Mouse (Mus musculus) gastrocnemius, postnatal 10 days (tissue): ENCODE results near the gene Dhx30. TPM values are rescaled to one million over a fixed set of nuclear protein-coding genes. Genes with fewer than 3 reads are reported as not detected.

Experiments
- DNase-seq: peaks from one replicate; pipeline ENCODE4 v3.0.0; 2021; ENCODE audit warnings: mixed read lengths
- total RNA-seq, 2 experiments: library from RNA; stranded (reverse); gene quantifications; 2 replicates each; pipeline ENCODE4 v1.2.3; 2021

Gene Dhx30
- total RNA-seq, 2 experiments from 2014 or later, result 43.3 to 45.5 TPM

DNA sequence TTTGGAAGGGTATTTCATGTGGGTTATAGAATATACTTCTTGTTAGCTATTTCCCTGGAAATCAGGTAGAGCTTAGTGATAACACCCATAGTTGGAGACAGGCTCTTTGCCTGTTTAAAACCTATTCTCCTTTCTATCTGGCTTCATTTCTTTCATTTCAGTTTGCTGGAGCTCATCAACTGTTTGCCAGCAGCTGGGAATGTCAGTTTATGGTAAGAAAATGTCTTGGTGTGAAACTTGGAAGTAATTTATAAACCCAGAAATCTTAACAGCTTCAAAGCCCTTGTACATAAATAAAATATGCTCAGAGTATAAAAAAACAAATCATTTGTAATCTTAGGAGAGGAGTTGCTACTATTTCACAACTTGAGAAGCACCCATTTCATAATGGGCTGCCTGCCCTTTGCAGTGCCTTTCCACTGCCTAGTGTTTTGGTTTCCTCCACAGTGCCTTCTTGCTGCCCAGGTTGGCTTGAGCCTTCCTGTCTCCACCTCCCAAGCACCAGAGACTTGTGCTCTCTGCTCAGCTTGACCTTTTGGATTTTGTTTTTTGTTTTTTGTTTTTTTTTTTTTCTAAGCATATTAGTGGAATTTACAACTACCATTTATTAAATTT, 71.8 kb downstream of the Dhx30 start:
- DNase-seq, result no peak

- no peak for DNase-seq
Measured at GRCm38 (mm10) chr9:110044373-110044772, 73.3 kb downstream of the Dhx30 start.

GRCm38 (mm10) chr9:110038485-110038884, 79.1 kb downstream of the Dhx30 start:
- DNase-seq, result no peak

DNA sequence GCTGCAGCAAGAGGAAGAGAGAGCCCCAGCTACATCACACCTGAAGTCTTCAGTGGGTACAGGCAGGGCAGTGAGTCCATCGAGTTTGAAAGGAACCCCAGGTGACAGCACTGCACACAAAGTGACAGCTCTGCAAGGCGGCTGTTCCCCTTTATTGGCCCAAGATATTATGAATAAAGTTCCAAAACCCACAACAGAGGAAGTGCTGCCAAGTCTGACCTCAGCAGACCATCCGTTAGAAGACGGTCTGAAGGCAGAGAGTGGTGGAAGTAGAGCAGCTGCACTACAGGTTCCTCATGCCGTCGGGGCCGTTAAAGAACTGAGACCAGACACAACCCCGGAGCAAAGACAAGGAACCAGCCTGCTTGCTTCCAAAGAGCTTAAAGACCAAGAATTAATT, 79.7 kb downstream of the Dhx30 start:
- DNase-seq, result no peak

DNA sequence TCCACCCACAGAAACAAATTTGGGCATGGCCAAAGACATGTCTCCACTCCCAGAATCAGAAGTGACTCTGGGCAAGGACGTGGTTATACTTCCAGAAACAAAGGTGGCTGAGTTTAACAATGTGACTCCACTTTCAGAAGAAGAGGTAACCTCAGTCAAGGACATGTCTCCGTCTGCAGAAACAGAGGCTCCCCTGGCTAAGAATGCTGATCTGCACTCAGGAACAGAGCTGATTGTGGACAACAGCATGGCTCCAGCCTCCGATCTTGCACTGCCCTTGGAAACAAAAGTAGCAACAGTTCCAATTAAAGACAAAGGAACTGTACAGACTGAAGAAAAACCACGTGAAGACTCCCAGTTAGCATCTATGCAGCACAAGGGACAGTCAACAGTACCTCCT, 82.5 kb downstream of the Dhx30 start:
- no peak for DNase-seq

Other genes with a start within 250 kb of the Dhx30 start
- 1 to 10 TPM; 6.2 to 9.2 TPM for gene Cdc25a, start 242.3 kb downstream of the Dhx30 start, total RNA-seq
- gene Map4, start 186.4 kb downstream of the Dhx30 start, total RNA-seq, result 100 to 1,000 TPM; 466 to 507 TPM
- 10 to 100 TPM; 34.5 to 41.9 TPM for gene Smarcc1, start 122 bp downstream of the Dhx30 start, total RNA-seq
- 1 to 10 TPM; 1.3 TPM for gene Cspg5, start 126.0 kb upstream of the Dhx30 start, total RNA-seq
- 1 to 10 TPM; 4.2 to 4.7 TPM for gene Elp6, start 187.3 kb upstream of the Dhx30 start, total RNA-seq
- gene Scap, start 215.5 kb upstream of the Dhx30 start, total RNA-seq, result 10 to 100 TPM; 25.5 TPM